Mouse (Mus musculus) C2C12 (cell line): ENCODE data around the gene Olfr780. TPM values are rescaled to one million over a fixed set of nuclear protein-coding genes. Genes with fewer than 3 reads are reported as not detected.

Source experiments
- H3K27me3 ChIP-seq: one replicate; pipeline ENCODE4 v1.6.1; 2011; ENCODE audit not compliant: control insufficient read depth, insufficient read depth, insufficient read length
- H3K36me3 ChIP-seq: one replicate; pipeline ENCODE4 v1.6.1; 2011; ENCODE audit not compliant: control insufficient read depth, insufficient read depth
- H3K4me3 ChIP-seq: one replicate; pipeline ENCODE4 v1.5.1; 2011; ENCODE audit warnings: mild to moderate bottlenecking, control low read depth; ENCODE audit not compliant: poor library complexity, insufficient read depth, severe bottlenecking
- H3K79me2 ChIP-seq: one replicate; pipeline ENCODE4 v1.6.1; 2011; ENCODE audit not compliant: control insufficient read depth, insufficient read depth
- H3K79me3 ChIP-seq: one replicate; pipeline ENCODE4 v1.6.1; 2011; ENCODE audit warnings: low read depth, control low read depth
- H3ac ChIP-seq: one replicate; pipeline ENCODE3; 2011; ENCODE audit warnings: low read depth; ENCODE audit not compliant: control insufficient read depth, insufficient read length
- CEBPB ChIP-seq: IDR thresholded peaks from one replicate; pipeline ENCODE4 v1.6.1; 2011; ENCODE audit warnings: low read depth, mild to moderate bottlenecking, control low read depth, moderate library complexity
- MYOD1 ChIP-seq: IDR thresholded peaks from one replicate; pipeline ENCODE4 v1.6.1; 2011; ENCODE audit warnings: low read depth; ENCODE audit not compliant: control insufficient read depth, insufficient read length
- polyA plus RNA-seq: library from polyadenylated mRNA; unstranded; fragments of >200 nt; fragmentation: generic; extraction: Trizol; gene quantifications from one replicate; pipeline ENCODE4 v1.2.1, GENCODE M21; 2012; ENCODE audit warnings: missing spikeins

Gene Olfr780
- polyA plus RNA-seq, 1 experiment: not detected

- Histone ChIP-seq H3K79me3 (no peaks in the 10 kb centered on the region), H3K27me3 (no peaks in the 10 kb centered on the region), H3K79me2 (no peaks in the 10 kb centered on the region), H3ac (no peak overlapping the region), H3K36me3 (no peaks in the 10 kb centered on the region), H3K4me3 (no peak overlapping the region)
- TF ChIP-seq CEBPB (no peak), MYOD1 (peak; percentile 13)
Observed at GRCm38 (mm10) chr10:129357307-129357706, 39.4 kb downstream of the Olfr780 start.

Other genes starting within 250 kb of the Olfr780 start
- not detected for gene Olfr766-ps1, start 249.1 kb upstream of the Olfr780 start, polyA plus RNA-seq
- not detected for gene Olfr767, start 235.2 kb upstream of the Olfr780 start, polyA plus RNA-seq
- gene Olfr768, start 218.7 kb upstream of the Olfr780 start, polyA plus RNA-seq: not detected
- gene Olfr769, start 200.3 kb upstream of the Olfr780 start, polyA plus RNA-seq: not detected
- gene Olfr770, start 179.1 kb upstream of the Olfr780 start, polyA plus RNA-seq: not detected
- gene Olfr771, start 153.4 kb upstream of the Olfr780 start, polyA plus RNA-seq: not detected
- gene Olfr772, start 140.2 kb upstream of the Olfr780 start, polyA plus RNA-seq: not detected
- not detected for gene Olfr773, start 130.7 kb upstream of the Olfr780 start, polyA plus RNA-seq
- gene Olfr774, start 81.9 kb upstream of the Olfr780 start, polyA plus RNA-seq: not detected
- not detected for gene Olfr775, start 69.7 kb upstream of the Olfr780 start, polyA plus RNA-seq
- not detected for gene Olfr776, start 59.0 kb upstream of the Olfr780 start, polyA plus RNA-seq
- gene Olfr777, start 46.6 kb upstream of the Olfr780 start, polyA plus RNA-seq: not detected
- gene Olfr781, start 10.7 kb downstream of the Olfr780 start, polyA plus RNA-seq: not detected
- gene Olfr782, start 30.7 kb downstream of the Olfr780 start, polyA plus RNA-seq: not detected
- gene Olfr784, start 66.0 kb downstream of the Olfr780 start, polyA plus RNA-seq: 0.02 TPM
- gene Olfr785, start 87.3 kb downstream of the Olfr780 start, polyA plus RNA-seq: not detected
- gene Olfr786, start 109.2 kb downstream of the Olfr780 start, polyA plus RNA-seq: not detected
- gene Olfr787, start 143.7 kb downstream of the Olfr780 start, polyA plus RNA-seq: not detected
- gene Olfr788, start 152.9 kb downstream of the Olfr780 start, polyA plus RNA-seq: not detected
- not detected for gene Olfr789, start 166.6 kb downstream of the Olfr780 start, polyA plus RNA-seq
- not detected for gene Olfr790, start 180.4 kb downstream of the Olfr780 start, polyA plus RNA-seq
- gene Olfr791, start 203.7 kb downstream of the Olfr780 start, polyA plus RNA-seq: not detected
- not detected for gene Olfr792, start 221.0 kb downstream of the Olfr780 start, polyA plus RNA-seq
- gene Olfr794, start 249.5 kb downstream of the Olfr780 start, polyA plus RNA-seq: not detected